Mouse (Mus musculus): ENCODE results near the gene Egflam. TPM values are rescaled to one million over a fixed set of nuclear protein-coding genes. Genes with fewer than 3 reads are reported as not detected.

Egflam gene
- polyA plus RNA-seq, 1 experiment from 2014 or later = 11.8 TPM

GRCm38 (mm10) chr15:7192582-7192981, 205.6 kb downstream of the Egflam start:
- no peaks in the 10 kb centered on the region for H3K9me3 ChIP-seq (ENCODE audit: control insufficient read depth, low read length)
- H3K27ac ChIP-seq (replicated peaks in 1 of 2; ENCODE audit: control insufficient read depth in 1 of 2, insufficient read depth in 1 of 2, low read depth in 2 of 2, low read length in 2 of 2) = no peak overlapping the region
- no peak overlapping the region for H3K4me3 ChIP-seq (ENCODE audit: control insufficient read depth in 1 of 2, insufficient read depth in 1 of 2, low read depth in 1 of 2, low read length in 2 of 2)
- WGBS = 88% methylated on average over 2 of the region's 2 CpGs
- H3K27me3 ChIP-seq (ENCODE audit: control insufficient read depth, insufficient read depth, low read length) = no peaks in the 10 kb centered on the region
- no peak for ATAC-seq (ENCODE audit: insufficient number of reproducible peaks, insufficient read depth, low FRiP score, low read depth)
- peaks cover 17 to 43% of the 10 kb centered on the region in 2 experiments for H3K4me1 ChIP-seq (ENCODE audit: control insufficient read depth in 2 of 2, insufficient read depth in 2 of 2, low read length in 2 of 2)
- no peak overlapping the region for H3K4me2 ChIP-seq (ENCODE audit: low read length)
- peaks cover 50% of the 10 kb centered on the region for H3K36me3 ChIP-seq (ENCODE audit: control insufficient read depth, insufficient read depth, low read length)
- no peak overlapping the region for H3K9ac ChIP-seq (ENCODE audit: low read length)

DNA sequence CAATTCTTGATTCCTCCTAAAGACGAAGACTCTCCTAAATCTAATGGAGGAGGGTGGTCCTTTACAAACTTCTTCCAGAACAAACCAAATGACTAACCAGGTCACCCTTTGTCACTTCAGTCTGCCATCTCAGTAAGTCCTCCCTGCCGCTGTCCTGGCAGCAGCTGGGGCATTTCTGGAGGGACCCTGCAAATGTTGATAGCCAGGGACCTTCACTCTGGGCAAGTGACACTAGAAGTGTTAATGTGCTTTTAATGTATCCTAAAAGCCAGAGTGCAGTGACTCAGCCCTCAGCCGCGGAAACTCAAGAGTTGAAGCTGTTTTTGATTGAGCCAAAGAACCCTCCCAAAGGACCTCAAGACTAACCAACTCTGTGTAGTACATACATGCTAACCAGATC, 207.1 kb downstream of the Egflam start:
- Histone ChIP-seq H3K27me3 (ENCODE audit: control insufficient read depth, insufficient read depth, low read length) (no peaks in the 10 kb centered on the region), H3K4me2 (ENCODE audit: low read length) (no peak overlapping the region), H3K9ac (ENCODE audit: low read length) (no peak overlapping the region), H3K9me3 (ENCODE audit: control insufficient read depth, low read length) (no peaks in the 10 kb centered on the region), H3K4me3 (ENCODE audit: control insufficient read depth in 1 of 2, insufficient read depth in 1 of 2, low read depth in 1 of 2, low read length in 2 of 2) (no peak overlapping the region), H3K27ac (replicated peaks in 1 of 2; ENCODE audit: control insufficient read depth in 1 of 2, insufficient read depth in 1 of 2, low read depth in 2 of 2, low read length in 2 of 2) (0 out of 4 replicates have a peak overlapping the region, but pooled peaks of 1 of the 2 experiments have one; percentile 25), H3K4me1 (ENCODE audit: control insufficient read depth in 2 of 2, insufficient read depth in 2 of 2, low read length in 2 of 2) (peaks cover 17 to 43% of the 10 kb centered on the region in 2 experiments), H3K36me3 (ENCODE audit: control insufficient read depth, insufficient read depth, low read length) (peaks cover 60% of the 10 kb centered on the region)
- ATAC-seq (ENCODE audit: insufficient number of reproducible peaks, insufficient read depth, low FRiP score, low read depth) = no peak
- 66% methylated on average over 4 of the region's 4 CpGs for WGBS

DNA sequence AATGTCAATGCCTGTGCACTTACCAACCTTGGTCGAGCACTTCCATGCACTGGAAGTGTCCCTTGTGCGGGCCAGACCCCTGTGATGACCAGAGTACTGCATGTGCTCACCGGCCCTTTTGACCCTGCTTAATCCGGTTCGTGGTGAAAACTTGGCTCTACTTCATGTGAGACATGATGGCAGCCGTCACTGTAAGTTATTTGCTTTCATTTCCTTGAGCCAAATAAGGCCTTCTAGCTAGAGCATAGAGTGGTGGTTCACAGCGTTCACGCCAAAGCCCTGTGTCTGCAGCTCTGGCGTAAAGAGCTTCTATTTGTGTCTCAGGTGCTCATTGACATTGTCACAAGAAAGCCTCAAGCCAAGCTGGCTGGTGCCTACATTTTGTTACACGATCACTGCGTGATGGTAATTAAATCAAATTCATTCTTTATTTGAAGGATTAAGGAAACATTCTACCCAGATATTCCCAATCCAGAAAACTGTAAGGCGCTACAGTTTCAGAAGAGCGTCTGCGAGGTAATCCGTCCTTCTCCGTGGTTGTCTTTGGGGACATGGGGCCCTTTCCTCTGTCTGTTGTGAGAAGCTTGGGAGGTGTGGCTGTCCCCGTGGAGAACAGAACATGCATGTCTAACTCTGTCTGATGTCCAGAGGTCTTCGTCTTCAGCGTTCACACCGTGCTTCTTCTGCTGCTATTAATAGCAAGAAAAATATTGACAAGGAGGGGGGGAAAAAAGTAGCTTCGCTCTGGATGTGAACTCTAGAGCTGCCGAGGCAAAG, 208.3 kb downstream of the Egflam start:
- Histone ChIP-seq H3K4me3 (ENCODE audit: control insufficient read depth in 1 of 2, insufficient read depth in 1 of 2, low read depth in 1 of 2, low read length in 2 of 2) (no peak overlapping the region), H3K9ac (ENCODE audit: low read length) (no peak overlapping the region), H3K4me2 (ENCODE audit: low read length) (no peak overlapping the region), H3K4me1 (ENCODE audit: control insufficient read depth in 2 of 2, insufficient read depth in 2 of 2, low read length in 2 of 2) (peaks cover 17 to 36% of the 10 kb centered on the region in 2 experiments), H3K9me3 (ENCODE audit: control insufficient read depth, low read length) (no peaks in the 10 kb centered on the region), H3K27ac (replicated peaks in 1 of 2; ENCODE audit: control insufficient read depth in 1 of 2, insufficient read depth in 1 of 2, low read depth in 2 of 2, low read length in 2 of 2) (peak overlapping the region; percentile 85 to 87), H3K36me3 (ENCODE audit: control insufficient read depth, insufficient read depth, low read length) (peaks cover 72% of the 10 kb centered on the region), H3K27me3 (ENCODE audit: control insufficient read depth, insufficient read depth, low read length) (no peaks in the 10 kb centered on the region)
- WGBS = 49% methylated on average over 22 of the region's 22 CpGs
- peak; percentile 77 for ATAC-seq (ENCODE audit: insufficient number of reproducible peaks, insufficient read depth, low FRiP score, low read depth)

GRCm38 (mm10) chr15:7187682-7188081, 210.5 kb downstream of the Egflam start:
- H3K4me1 ChIP-seq (ENCODE audit: control insufficient read depth in 2 of 2, insufficient read depth in 2 of 2, low read length in 2 of 2) = peaks cover 12 to 21% of the 10 kb centered on the region in 2 experiments
- H3K4me2 ChIP-seq (ENCODE audit: low read length) = no peak overlapping the region
- H3K27me3 ChIP-seq (ENCODE audit: control insufficient read depth, insufficient read depth, low read length) = no peaks in the 10 kb centered on the region
- H3K36me3 ChIP-seq (ENCODE audit: control insufficient read depth, insufficient read depth, low read length) = peaks cover 86% of the 10 kb centered on the region
- H3K4me3 ChIP-seq (ENCODE audit: control insufficient read depth in 1 of 2, insufficient read depth in 1 of 2, low read depth in 1 of 2, low read length in 2 of 2) = no peak overlapping the region
- WGBS = 86% methylated on average over 6 of the region's 6 CpGs
- no peak overlapping the region for H3K27ac ChIP-seq (replicated peaks in 1 of 2; ENCODE audit: control insufficient read depth in 1 of 2, insufficient read depth in 1 of 2, low read depth in 2 of 2, low read length in 2 of 2)
- H3K9me3 ChIP-seq (ENCODE audit: control insufficient read depth, low read length) = no peaks in the 10 kb centered on the region
- ATAC-seq (ENCODE audit: insufficient number of reproducible peaks, insufficient read depth, low FRiP score, low read depth) = no peak
- H3K9ac ChIP-seq (ENCODE audit: low read length) = no peak overlapping the region

- ATAC-seq (ENCODE audit: insufficient number of reproducible peaks, insufficient read depth, low FRiP score, low read depth) = no peak
- Histone ChIP-seq H3K27ac (replicated peaks in 1 of 2; ENCODE audit: control insufficient read depth in 1 of 2, insufficient read depth in 1 of 2, low read depth in 2 of 2, low read length in 2 of 2) (no peak overlapping the region), H3K27me3 (ENCODE audit: control insufficient read depth, insufficient read depth, low read length) (no peaks in the 10 kb centered on the region), H3K9ac (ENCODE audit: low read length) (no peak overlapping the region), H3K36me3 (ENCODE audit: control insufficient read depth, insufficient read depth, low read length) (peaks cover 81% of the 10 kb centered on the region), H3K9me3 (ENCODE audit: control insufficient read depth, low read length) (no peaks in the 10 kb centered on the region), H3K4me2 (ENCODE audit: low read length) (no peak overlapping the region), H3K4me1 (ENCODE audit: control insufficient read depth in 2 of 2, insufficient read depth in 2 of 2, low read length in 2 of 2) (no peaks in the 10 kb centered on the region), H3K4me3 (ENCODE audit: control insufficient read depth in 1 of 2, insufficient read depth in 1 of 2, low read depth in 1 of 2, low read length in 2 of 2) (no peak overlapping the region)
- WGBS = 84% methylated on average over 6 of the region's 6 CpGs
Observed at GRCm38 (mm10) chr15:7180576-7180975, 217.6 kb downstream of the Egflam start.

DNA sequence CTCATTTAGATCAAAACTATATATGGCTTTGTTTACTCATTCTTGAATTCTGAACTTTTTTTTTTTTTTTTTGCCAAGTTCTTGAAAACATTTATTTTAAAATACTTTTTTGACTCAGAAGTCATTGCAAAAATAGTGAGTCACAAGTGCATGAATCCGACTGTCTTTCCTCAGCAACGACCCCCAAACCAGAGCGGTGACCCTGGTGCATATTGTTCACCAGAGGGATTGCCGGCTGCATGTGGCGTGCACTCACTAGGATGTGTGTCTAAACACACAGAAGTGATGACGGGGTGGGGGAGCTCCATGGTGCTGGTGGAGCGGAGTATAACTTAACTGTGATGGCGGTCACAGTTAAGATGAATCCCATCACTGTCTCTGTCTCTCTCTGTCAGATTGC, 224.4 kb downstream of the Egflam start:
- Histone ChIP-seq H3K27me3 (ENCODE audit: control insufficient read depth, insufficient read depth, low read length) (no peaks in the 10 kb centered on the region), H3K36me3 (ENCODE audit: control insufficient read depth, insufficient read depth, low read length) (peaks cover 75% of the 10 kb centered on the region), H3K9ac (ENCODE audit: low read length) (no peak overlapping the region), H3K27ac (replicated peaks in 1 of 2; ENCODE audit: control insufficient read depth in 1 of 2, insufficient read depth in 1 of 2, low read depth in 2 of 2, low read length in 2 of 2) (no peak overlapping the region), H3K4me1 (ENCODE audit: control insufficient read depth in 2 of 2, insufficient read depth in 2 of 2, low read length in 2 of 2) (peaks cover 7 to 11% of the 10 kb centered on the region in 2 experiments), H3K9me3 (ENCODE audit: control insufficient read depth, low read length) (no peaks in the 10 kb centered on the region), H3K4me2 (ENCODE audit: low read length) (no peak overlapping the region), H3K4me3 (ENCODE audit: control insufficient read depth in 1 of 2, insufficient read depth in 1 of 2, low read depth in 1 of 2, low read length in 2 of 2) (no peak overlapping the region)
- WGBS = 84% methylated on average over 8 of the region's 8 CpGs
- ATAC-seq (ENCODE audit: insufficient number of reproducible peaks, insufficient read depth, low FRiP score, low read depth) = no peak

DNA sequence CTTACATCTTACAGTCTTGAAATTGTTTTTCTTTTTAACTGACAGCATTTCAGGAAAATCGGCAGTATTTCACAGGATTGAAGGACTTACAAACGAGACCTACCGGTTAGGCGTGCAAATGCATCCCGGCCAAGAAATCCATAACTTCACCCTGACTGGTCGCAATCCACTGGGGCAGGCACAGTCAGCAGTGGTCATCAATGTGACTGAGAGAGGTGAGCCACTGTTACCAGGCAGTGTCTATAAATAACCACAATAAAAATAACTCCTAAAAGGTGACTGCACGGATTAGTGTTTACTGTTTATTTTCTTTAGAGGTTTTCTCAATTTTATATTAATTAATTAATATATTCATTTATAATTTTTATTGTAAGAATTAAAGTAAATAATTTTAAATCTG, 224.8 kb downstream of the Egflam start:
- WGBS = 48% methylated on average over 7 of the region's 7 CpGs
- H3K9ac ChIP-seq (ENCODE audit: low read length) = no peak overlapping the region
- 0 out of 2 replicates have a peak, but pooled peaks have one; percentile 54 for ATAC-seq (ENCODE audit: insufficient number of reproducible peaks, insufficient read depth, low FRiP score, low read depth)
- H3K4me2 ChIP-seq (ENCODE audit: low read length) = peak overlapping the region; percentile 7; the same call in 1 of the 2 replicates
- no peaks in the 10 kb centered on the region for H3K27me3 ChIP-seq (ENCODE audit: control insufficient read depth, insufficient read depth, low read length)
- no peaks in the 10 kb centered on the region for H3K9me3 ChIP-seq (ENCODE audit: control insufficient read depth, low read length)
- H3K36me3 ChIP-seq (ENCODE audit: control insufficient read depth, insufficient read depth, low read length) = peaks cover 77% of the 10 kb centered on the region
- peak overlapping the region; percentile 56 to 66; a peak in 3 of 4 replicates for H3K27ac ChIP-seq (replicated peaks in 1 of 2; ENCODE audit: control insufficient read depth in 1 of 2, insufficient read depth in 1 of 2, low read depth in 2 of 2, low read length in 2 of 2)
- peaks cover 7 to 11% of the 10 kb centered on the region in 2 experiments for H3K4me1 ChIP-seq (ENCODE audit: control insufficient read depth in 2 of 2, insufficient read depth in 2 of 2, low read length in 2 of 2)
- H3K4me3 ChIP-seq (ENCODE audit: control insufficient read depth in 1 of 2, insufficient read depth in 1 of 2, low read depth in 1 of 2, low read length in 2 of 2) = no peak overlapping the region

Data from heart, embryonic 14.5 days (tissue).